Mouse (Mus musculus): ENCODE results near the gene Rbm46. TPM values are rescaled to one million over a fixed set of nuclear protein-coding genes. Genes with fewer than 3 reads are reported as not detected.

Gene Rbm46
- polyA plus RNA-seq, 1 experiment, result 0.35 TPM

Other genes with a start within 250 kb of the Rbm46 start
- 0.35 and 0.76 TPM in 2 replicates for gene Lrat, start 27.5 kb upstream of the Rbm46 start, polyA plus RNA-seq (2012; rRNA removed)
- gene Fgg, start 131.2 kb upstream of the Rbm46 start, polyA plus RNA-seq (2012; rRNA removed), result 1.2 and 4.0 TPM in 2 replicates
- 3.2 and 8.3 TPM in 2 replicates for gene Fga, start 149.6 kb upstream of the Rbm46 start, polyA plus RNA-seq (2012; rRNA removed)
- 0.04 and 0.82 TPM in 2 replicates for gene Fgb, start 173.4 kb upstream of the Rbm46 start, polyA plus RNA-seq (2012; rRNA removed)
- 34.1 and 35.5 TPM in 2 replicates for gene Plrg1, start 179.0 kb upstream of the Rbm46 start, polyA plus RNA-seq (2012; rRNA removed)